Mouse (Mus musculus) bone marrow, adult 2 months (tissue): Measurements from ENCODE around the gene Olr1.

ENCODE experiments used
- CTCF ChIP-seq: fragments of 200-500 bp; IDR thresholded peaks from 2 replicates; pipeline ENCODE4 v1.5.1; 2011; ENCODE audit warnings: low read length, control low read depth; ENCODE audit not compliant: control insufficient read depth, insufficient read depth
- POLR2A ChIP-seq: fragments of 200-500 bp; IDR thresholded peaks from 2 replicates; pipeline ENCODE4 v1.6.1; 2011; ENCODE audit warnings: low read depth, mild to moderate bottlenecking, control low read depth, low read length, borderline replicate concordance; ENCODE audit not compliant: control insufficient read depth

- TF ChIP-seq CTCF: no peak
- TF ChIP-seq POLR2A: no peak
Observed at GRCm38 (mm10) chr6:129472627-129473026, 34.3 kb downstream of the Olr1 start.
